Mouse (Mus musculus): ENCODE measurements at regions not wholly inside any gene's neighbourhood (a gene's known extent, or its start where the extent isn't known, plus 50 kb on each side); places are given as distances from the start of the nearest gene placed in this dataset.
"Not testable (repeated sequence)": the region's sequence is repeated elsewhere in the genome, so short reads cannot be mapped to it uniquely, and the experiment has no call there.

DNA sequence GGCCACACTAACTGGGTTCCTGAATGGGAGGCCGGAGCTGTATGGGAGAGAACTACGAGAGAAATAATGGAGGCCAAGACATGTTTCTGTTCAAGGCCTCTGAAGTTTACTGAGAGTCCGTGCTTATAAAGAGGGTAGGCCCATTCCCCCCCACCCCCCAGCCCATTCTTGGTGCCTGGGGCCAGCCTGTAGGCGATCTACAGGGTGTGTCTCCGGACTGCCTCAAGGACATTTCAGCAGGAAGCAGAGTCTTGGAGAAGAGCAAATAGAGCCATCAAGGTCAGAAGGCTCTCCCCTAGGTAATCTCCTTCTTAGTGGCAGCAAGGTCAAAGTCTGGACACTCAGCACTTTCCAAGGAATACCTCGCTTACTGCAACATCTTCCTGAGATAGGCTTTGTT, 88.8 kb upstream of the Fam3c start:
- not testable (repeated sequence) for TF ChIP-seq POLR2A (IDR thresholded peaks at IDR 0.05; ENCODE audit: borderline replicate concordance, extremely low read depth, low read depth, low read length); CTCF (IDR thresholded peaks at IDR 0.05; ENCODE audit: insufficient read depth, low read length)

Measured in lung, adult 2 months (tissue).